Mouse (Mus musculus) myocyte (in vitro differentiated cells): ENCODE measurements around the gene Pard3.

Experiments used
- CEBPB ChIP-seq: IDR thresholded peaks from 2 replicates; pipeline ENCODE4 v1.6.1; 2011; ENCODE audit warnings: mild to moderate bottlenecking, moderate library complexity; ENCODE audit not compliant: poor library complexity, insufficient read depth, severe bottlenecking
- E2F4 ChIP-seq: IDR thresholded peaks from one replicate; pipeline ENCODE4 v1.6.1; 2011; ENCODE audit warnings: mild to moderate bottlenecking, control low read depth, moderate library complexity; ENCODE audit not compliant: insufficient read depth
- MAX ChIP-seq: IDR thresholded peaks from one replicate; pipeline ENCODE4 v1.6.1; 2011; ENCODE audit warnings: low read depth, mild to moderate bottlenecking, control low read depth
- MYOD1 ChIP-seq, 3 experiments: IDR thresholded peaks; one replicate each; pipeline ENCODE4 v1.6.1; 2011; ENCODE audit warnings: control low read depth in 2 of 3, low read depth in 2 of 3, mild to moderate bottlenecking in 2 of 3, moderate library complexity in 1 of 3; ENCODE audit not compliant: insufficient read length in 2 of 3, control insufficient read depth in 1 of 3
- MYOG ChIP-seq, 3 experiments: IDR thresholded peaks; one replicate each; pipeline ENCODE4 v1.6.1; 2011; ENCODE audit warnings: control low read depth in 2 of 3, low read depth in 2 of 3, mild to moderate bottlenecking in 2 of 3; ENCODE audit not compliant: insufficient read length in 2 of 3, control insufficient read depth in 1 of 3, insufficient read depth in 1 of 3
- POLR2A ChIP-seq: IDR thresholded peaks from one replicate; pipeline ENCODE4 v1.6.1; 2011; ENCODE audit warnings: low read depth, mild to moderate bottlenecking, control low read depth, moderate library complexity; ENCODE audit not compliant: insufficient read length
- POLR2AphosphoS2 ChIP-seq: IDR thresholded peaks from one replicate; pipeline ENCODE4 v1.6.1; 2011; ENCODE audit warnings: low read depth, control low read depth; ENCODE audit not compliant: insufficient read length
- REST ChIP-seq: IDR thresholded peaks from one replicate; pipeline ENCODE4 v1.6.1; 2011; ENCODE audit warnings: mild to moderate bottlenecking, control low read depth, moderate library complexity; ENCODE audit not compliant: insufficient read depth, insufficient read length
- SRF ChIP-seq: IDR thresholded peaks from one replicate; pipeline ENCODE4 v1.6.1; 2011; ENCODE audit warnings: low read depth; ENCODE audit not compliant: control insufficient read depth, insufficient read length
- TCF12 ChIP-seq: IDR thresholded peaks from one replicate; pipeline ENCODE4 v1.6.1; 2011; ENCODE audit warnings: mild to moderate bottlenecking, control low read depth; ENCODE audit not compliant: poor library complexity, insufficient read depth, severe bottlenecking
- TCF3 ChIP-seq: IDR thresholded peaks from one replicate; pipeline ENCODE4 v1.6.1; 2011; ENCODE audit warnings: low read depth, control low read depth; ENCODE audit not compliant: insufficient read length
- USF1 ChIP-seq: IDR thresholded peaks from one replicate; pipeline ENCODE4 v1.6.1; 2011; ENCODE audit warnings: low read depth, mild to moderate bottlenecking, control low read depth, moderate library complexity

DNA sequence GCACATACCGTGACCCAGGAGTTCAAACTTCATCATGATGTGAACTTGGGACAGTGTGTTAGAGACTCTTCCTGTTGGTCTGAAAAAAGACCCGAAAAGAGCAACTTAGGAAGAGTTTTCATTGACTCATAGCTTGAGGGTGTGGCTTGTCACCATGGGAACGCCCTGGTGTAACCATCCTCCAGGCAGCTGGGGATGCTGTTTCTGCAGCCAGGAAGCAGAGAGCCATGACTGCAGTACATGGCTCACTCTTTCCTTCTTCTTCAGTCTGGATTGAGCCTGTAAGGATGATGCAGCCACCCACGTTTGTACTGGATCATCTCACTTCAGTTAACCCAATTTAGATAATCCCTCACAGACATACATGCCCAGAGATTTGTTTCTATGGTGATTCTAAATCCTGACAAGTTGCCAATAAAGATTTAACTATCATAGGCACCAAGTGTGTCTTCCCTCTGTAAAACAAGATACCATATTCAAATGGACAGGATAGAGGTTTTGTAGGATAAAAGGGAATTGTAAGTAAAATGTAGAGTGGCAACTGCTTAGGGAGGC, 431.6 kb downstream of the Pard3 start:
- TF ChIP-seq POLR2AphosphoS2, result no peak
- TF ChIP-seq MYOD1 (IDR thresholded peaks at IDR 0.05; ENCODE audit: control insufficient read depth in 1 of 3, insufficient read length in 2 of 3, low read depth in 2 of 3), result peak in 2 of 3 experiments; percentile 15 to 55
- no peak for TF ChIP-seq TCF12
- no peak for TF ChIP-seq TCF3
- no peak for TF ChIP-seq POLR2A
- TF ChIP-seq USF1, result no peak
- no peak for TF ChIP-seq CEBPB
- TF ChIP-seq MAX, result no peak
- TF ChIP-seq MYOG (IDR thresholded peaks at IDR 0.05; ENCODE audit: control insufficient read depth in 1 of 3, insufficient read depth in 1 of 3, insufficient read length in 2 of 3, low read depth in 2 of 3), result no peak
- no peak for TF ChIP-seq REST
- TF ChIP-seq E2F4, result no peak
- TF ChIP-seq SRF, result no peak
